Mouse (Mus musculus) E14TG2a.4 (cell line): ENCODE measurements around the gene Nfib.

Experiments
- CTCF ChIP-seq: conservative IDR thresholded peaks from 2 replicates; pipeline ENCODE4 v1.5.1; 2014; ENCODE audit warnings: low read length
- NANOG ChIP-seq: IDR thresholded peaks from 2 replicates; pipeline ENCODE4 v1.6.1; 2014; ENCODE audit warnings: borderline replicate concordance, low read length, mixed read lengths

DNA sequence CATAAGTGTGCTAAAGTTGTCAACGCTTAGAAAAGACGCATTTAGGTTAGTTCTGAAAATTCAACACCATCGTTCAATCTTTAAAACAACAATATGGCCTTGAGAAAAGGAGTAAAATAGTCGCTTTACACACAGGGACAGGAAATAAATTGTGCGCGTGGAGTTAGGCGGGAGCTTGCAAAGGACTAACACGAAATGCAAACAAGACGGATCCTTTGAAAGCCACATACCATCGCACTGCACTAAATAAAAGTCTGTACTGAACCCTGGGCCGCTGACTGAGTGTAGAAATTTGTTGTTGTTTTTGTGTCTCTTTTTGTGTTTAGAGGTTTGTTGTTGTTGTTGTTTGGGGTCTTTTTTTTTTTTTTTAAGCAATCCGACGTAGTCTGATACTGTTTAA, 193.2 kb downstream of the Nfib start:
- TF ChIP-seq CTCF (no peak), NANOG (no peak)
